Mouse (Mus musculus) liver (tissue): ENCODE measurements around the gene Zfp383.
"Not testable (repeated sequence)": the region's sequence is repeated elsewhere in the genome, so short reads cannot be mapped to it uniquely, and the experiment has no call there.

Source experiments
- DNase-seq: peaks from one replicate; pipeline ENCODE4 v3.0.0-alpha.2; 2020; ENCODE audit warnings: mixed read lengths

The Zfp383 gene

DNA sequence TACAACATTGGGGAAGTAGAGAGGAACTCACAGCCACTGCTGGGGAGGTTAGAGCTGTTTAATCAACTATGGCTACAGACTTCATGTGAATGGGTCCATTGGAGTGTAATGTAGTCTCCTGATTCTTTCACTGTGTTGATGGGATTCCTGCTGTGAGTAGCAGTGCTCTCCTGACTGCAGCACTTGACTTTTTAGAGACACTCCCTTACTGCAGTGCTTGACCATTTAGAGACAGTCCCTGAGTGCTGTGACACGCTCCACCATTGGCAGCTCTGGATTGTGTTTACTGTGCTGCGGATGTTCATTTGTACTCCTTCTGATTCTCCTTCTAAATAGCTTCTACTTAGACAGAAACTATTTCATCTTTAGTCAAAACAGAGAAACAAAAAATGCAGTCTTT is 34.7 kb downstream of the Zfp383 start:
- DNase-seq = no peak

DNA sequence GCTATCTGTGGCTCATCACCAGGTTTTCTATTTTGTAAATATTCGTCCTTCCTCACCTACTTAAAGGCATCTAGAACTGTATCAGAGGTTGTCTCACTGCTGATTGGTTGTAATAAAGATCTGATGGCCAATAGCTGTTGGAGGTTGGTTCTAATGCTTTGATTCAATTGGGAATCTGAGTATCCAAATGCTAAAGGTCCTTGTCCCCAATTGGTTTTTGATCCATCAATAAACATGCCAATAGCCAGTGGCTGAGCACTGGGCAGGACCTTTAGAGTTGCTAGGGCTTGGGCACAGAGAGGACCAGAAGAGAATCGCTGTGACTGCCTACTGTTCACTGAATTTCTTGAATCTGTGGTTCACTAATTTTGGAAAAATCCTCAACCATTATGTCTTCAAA is 35.7 kb downstream of the Zfp383 start:
- no peak for DNase-seq

DNA sequence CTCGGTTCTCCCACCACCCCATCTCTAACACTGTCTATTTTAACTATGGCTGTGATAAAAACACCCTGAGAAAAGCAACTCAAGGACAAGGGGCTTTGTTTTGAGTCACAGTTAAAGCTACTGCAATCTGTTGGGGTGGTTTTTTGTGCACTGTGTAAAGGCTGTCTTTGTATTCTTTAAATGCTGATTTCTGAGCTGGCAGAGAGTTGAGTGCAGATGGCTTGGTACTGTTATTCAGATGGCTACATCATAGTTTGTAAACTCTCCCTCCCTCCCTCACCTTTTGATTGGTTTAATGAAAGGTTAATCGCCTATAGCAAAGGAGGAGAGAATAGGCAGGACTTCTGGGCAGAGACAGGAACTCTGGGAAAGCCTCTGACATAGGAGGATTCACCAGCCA is 36.2 kb downstream of the Zfp383 start:
- DNase-seq = no peak

DNA sequence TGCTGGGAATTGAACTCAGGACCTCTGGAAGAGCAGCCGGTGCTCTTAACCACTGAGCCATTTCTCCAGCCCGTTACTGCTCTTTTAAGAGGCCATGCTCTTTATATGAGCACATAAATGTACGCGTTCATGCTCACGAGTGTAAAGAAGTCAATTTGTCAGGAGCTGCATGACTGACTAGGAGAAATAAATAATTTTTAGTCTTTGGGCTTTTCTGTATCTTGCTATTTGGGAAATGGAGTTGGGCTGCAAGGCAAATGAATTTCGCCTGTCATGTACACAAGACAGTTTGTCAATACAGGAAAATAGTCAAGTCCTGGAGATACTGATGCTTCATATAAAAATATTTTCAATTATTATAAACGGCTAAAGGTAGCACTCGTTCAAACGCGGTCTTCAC is 45.1 kb downstream of the Zfp383 start:
- no peak for DNase-seq

DNA sequence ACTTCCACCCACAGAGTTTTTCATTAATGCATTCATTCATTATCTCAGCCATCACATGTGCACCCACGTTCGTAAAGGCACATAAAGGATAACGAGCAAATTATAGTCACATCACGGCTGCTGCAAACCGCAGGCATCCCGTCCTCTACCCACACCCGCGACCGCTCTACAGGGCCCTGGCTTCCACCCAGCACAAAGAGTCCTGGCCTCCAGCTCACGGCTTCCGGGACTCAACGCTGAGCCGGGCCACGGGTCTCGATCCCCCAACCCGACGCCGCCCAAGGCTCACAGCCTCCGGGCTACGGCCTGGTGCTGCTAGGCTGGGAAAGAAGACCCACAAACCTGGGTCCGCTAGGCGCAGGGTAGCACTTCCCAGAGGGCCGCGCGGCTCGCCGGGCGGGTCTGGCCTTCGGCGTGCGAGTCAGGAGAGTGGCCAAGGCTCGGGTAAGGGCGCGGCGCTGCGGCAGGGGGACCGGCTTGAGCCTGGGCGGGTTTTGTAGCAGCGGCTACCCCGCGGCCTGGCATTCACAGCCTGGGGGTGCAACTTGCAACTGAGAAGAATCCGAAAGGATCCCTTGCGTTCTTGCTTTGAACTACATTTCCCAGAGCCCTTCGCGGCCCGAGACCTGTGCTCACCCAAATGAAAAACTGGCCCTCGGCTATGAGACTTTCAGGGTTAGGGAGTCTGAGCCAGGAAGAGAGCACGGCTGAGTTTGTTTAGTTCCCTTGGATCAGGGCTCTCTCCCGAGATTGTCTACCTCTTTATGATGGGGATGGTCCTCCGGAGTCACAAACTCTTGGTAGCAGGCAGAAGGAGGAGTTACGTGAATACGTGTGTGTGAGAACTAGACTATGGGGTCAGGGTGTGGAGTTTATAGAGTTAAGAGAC is 45.7 kb downstream of the Zfp383 start, which contains the start of gene Zfp74:
Gene Zfp74 (minus strand): TSS at position 577 of the 889 bp plus-strand sequence.
- DNase-seq = peak; percentile 87

DNA sequence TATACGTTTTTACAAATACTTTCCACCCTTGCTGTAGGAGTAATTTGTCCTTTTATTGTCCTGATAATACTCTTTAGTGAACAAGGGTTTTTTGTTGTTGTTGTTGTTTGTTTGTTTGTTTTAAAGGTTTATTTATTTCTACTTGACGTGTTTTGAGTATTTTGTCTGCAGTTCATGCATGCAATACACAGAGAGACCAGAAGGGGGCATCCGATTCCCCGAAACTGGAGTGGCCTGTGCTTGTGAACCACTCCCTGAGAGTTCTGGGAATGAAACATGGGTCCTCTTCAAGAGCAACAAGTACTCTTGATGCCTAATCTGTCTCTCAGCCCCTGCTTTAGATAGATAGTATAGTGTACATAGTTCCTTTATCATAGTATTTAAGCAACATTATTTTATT is 46.7 kb downstream of the Zfp383 start:
- DNase-seq = peak; percentile 76

DNA sequence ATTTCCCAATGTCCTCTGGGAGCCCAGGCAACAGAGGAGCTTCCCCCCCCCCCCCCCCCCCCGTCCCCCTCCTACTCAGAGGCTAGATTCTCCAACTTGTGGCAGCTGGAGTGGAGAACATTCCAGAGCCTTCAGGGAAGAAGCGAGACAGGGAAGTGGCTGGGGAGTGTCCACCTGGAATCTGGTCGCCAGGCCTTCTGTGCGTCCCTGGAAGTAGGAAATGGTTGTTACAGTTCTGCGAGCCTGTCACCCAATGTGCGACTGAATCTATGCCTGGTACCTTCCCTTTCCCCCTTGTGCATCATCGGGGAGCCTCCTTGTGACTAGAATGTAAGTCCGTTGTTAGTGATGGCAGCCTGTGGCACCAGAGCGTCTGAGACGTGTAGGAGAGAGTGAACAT is 48.2 kb downstream of the Zfp383 start:
- no peak for DNase-seq

DNA sequence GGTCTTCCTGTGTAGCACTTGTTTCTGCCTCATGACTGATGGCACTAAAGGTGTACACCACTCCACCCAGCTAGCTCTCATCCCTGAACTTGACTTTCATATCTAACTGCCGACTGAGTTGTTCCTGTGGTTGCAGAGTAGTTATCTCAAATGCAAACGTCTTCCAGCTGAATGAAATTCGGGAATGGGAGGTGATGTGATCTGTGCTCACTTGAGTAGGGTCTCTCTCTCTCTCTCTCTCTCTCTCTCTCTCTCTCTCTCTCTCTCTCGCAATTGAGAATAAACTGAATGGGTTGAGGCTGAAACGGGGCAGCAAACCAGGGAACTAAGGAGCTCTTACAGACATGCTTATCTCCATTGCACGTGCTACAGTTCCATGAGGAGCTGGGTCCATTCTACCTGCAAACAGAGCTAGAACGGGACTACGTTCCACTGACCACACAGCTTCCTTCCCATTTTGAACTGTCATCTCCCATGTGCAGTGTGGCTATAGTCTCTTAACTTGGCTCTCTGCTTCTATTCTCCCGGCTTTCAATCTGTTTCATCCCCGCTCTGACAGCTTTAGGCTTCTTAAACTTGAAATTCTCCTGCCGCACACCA is 50.2 kb downstream of the Zfp383 start:
- no peak for DNase-seq

DNA sequence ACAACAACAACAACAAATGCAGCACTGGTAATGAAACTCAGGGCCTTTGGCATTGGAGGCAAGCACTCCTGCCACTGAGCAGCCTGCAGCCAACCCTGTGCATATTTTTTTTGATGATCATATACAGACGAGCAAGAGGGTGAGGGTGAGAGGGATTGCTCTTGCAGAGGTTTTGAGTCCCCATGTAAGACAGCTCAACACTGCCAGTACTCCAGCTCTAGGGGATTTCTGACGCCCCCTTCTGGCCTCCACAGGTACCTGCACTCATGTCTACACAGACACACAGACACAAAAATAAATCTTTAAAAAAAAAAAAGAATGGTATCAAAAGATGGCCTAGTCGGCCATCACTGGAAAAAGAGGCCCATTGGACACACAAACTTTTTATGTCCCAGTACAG is 51.0 kb downstream of the Zfp383 start:
- DNase-seq = no peak

DNA sequence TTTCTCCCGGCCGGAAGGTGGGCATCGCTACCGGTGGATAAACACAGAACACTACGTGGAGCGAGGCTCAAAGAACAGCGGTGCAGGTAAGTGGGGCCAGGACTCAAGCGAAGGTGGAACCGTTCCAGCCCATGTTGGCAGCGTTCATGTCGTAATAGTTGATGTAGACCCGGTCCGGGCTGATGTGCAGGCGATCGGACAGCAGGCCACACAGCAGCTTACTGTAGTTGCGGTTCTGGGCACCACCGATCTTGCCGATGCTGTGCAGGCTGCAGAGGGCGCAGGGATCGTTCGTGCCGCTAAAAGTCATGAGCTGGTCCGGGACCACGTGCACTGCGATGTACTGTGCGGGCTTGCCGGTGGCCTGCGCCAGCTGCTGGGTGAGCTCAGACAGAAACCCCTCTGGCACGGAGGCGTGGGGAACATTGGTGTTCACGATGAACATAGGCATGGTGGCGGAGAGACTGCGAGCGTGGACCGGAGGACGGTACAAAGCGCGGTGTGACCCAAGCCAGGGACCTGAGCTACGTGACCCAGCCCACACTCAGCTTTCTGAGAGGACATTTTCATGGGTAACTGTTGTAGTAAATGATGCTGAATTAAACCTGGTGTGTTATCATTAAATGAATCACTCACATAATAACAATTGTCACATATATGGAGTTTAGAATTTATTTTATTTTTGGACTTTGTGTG is 57.2 kb downstream of the Zfp383 start:
- not testable (repeated sequence) for DNase-seq
